Mouse (Mus musculus) hindbrain, embryonic 11.5 days (tissue): ENCODE measurements around the gene Ccdc84. TPM values are rescaled to one million over a fixed set of nuclear protein-coding genes. Genes with fewer than 3 reads are reported as not detected.
"Not testable (repeated sequence)": the region's sequence is repeated elsewhere in the genome, so short reads cannot be mapped to it uniquely, and the experiment has no call there.

Experiments
- ATAC-seq: fragments of 200-750 bp; cut with Nextera tagmentation; 2 replicates; pipeline ENCODE4 v1.8.0; 2017; ENCODE audit warnings: mild to moderate bottlenecking, moderate TSS enrichment, moderate library complexity; ENCODE audit not compliant: low FRiP score
- DNase-seq: peaks from one replicate; pipeline ENCODE4 v3.0.0-alpha.2; 2015; ENCODE audit warnings: low spot score
- H3K27ac ChIP-seq: fragments of 300-500 bp; sonication (generic); 2 replicates; pipeline ENCODE4 v1.5.1; 2014; ENCODE audit warnings: mild to moderate bottlenecking, low read depth, low read length
- H3K27me3 ChIP-seq: fragments of 300-500 bp; sonication (generic); 2 replicates; pipeline ENCODE4 v1.6.1; 2014; ENCODE audit warnings: mild to moderate bottlenecking, low read length, moderate library complexity, mixed read lengths; ENCODE audit not compliant: control insufficient read depth, insufficient read depth
- H3K36me3 ChIP-seq: fragments of 300-500 bp; sonication (generic); 2 replicates; pipeline ENCODE4 v1.6.1; 2014; ENCODE audit warnings: mild to moderate bottlenecking, low read length, moderate library complexity, mixed read lengths; ENCODE audit not compliant: control insufficient read depth, insufficient read depth
- H3K4me1 ChIP-seq: fragments of 300-500 bp; sonication (generic); replicated peaks from 2 replicates; pipeline ENCODE4 v1.6.1; 2014; ENCODE audit warnings: low read length, mixed read lengths; ENCODE audit not compliant: control insufficient read depth, insufficient read depth
- H3K4me2 ChIP-seq: fragments of 300-500 bp; sonication (generic); replicated peaks from 2 replicates; pipeline ENCODE4 v1.6.1; 2014; ENCODE audit warnings: mild to moderate bottlenecking, low read depth, low read length
- H3K4me3 ChIP-seq: fragments of 300-500 bp; sonication (generic); 2 replicates; pipeline ENCODE4 v1.5.1; 2014; ENCODE audit warnings: low read depth, low read length
- H3K9ac ChIP-seq: fragments of 300-500 bp; sonication (generic); 2 replicates; pipeline ENCODE4 v1.6.1; 2014; ENCODE audit warnings: low read depth, low read length
- H3K9me3 ChIP-seq: fragments of 300-500 bp; sonication (generic); 2 replicates; pipeline ENCODE4 v1.6.1; 2016; ENCODE audit warnings: low read length; ENCODE audit not compliant: control insufficient read depth
- WGBS: fragments of 180-500 bp; shearing (Covaris S2); extraction: QIAGEN DNeasy Blood & Tissue Kit; methylation state at CpG from one replicate; pipeline ENCODE4 v1.1.7; 2014; 5-methylcytosine and 5-hydroxymethylcytosine counted together
- polyA plus RNA-seq: library from polyadenylated mRNA; unstranded; fragments of >200 nt; fragmentation: Nextera tagmentation; extraction: Ambion mirVana; gene quantifications from 2 replicates; pipeline ENCODE4 v1.2.1, GENCODE M21; 2014

The Ccdc84 gene
- 21.7 and 22.0 TPM in 2 replicates for polyA plus RNA-seq

DNA sequence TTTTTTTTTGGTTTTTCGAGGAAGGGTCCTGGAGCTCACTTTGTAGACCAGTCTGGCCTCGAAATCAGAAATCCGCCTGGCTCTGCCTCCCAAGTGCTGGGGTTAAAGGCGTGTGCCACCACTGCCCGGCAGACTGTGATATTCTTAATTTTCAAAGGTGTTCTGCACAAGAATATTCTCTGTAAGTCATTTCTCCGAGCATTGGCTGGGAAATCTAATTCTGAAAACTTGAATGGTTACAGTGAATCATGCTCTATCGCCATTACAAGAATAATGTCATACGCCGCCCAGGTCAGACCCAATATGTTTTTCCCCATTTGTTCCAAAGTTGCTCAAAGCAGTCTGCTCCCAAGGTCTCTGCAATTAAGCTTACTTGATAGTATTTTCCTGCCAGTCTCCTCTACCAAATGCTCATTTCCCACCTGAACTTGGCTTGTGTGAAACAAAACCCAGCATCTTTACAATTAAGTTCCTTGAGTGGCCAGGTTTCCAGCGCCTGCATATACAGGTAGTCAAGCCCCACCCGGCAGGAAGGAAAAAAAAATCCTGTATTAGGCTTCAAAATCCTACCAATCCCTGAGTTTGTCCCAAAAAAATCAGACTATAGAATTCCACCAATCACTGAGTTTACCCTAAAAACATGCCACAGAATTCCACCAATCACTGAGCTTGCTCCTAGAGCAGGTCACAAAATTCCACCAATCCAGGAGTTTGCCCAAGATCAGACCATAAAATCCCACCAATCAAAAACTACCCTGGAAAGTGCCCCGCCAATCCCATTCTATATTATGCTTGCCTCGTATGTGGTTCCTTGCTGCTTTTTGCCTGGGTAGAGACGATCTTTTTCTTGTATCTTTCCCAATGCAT is at the start of gene Ccdc84:
Gene Ccdc84, minus strand, starts transcription at position 51 of the 867 bp plus-strand sequence.
- peak within 1 kb of the TSS; percentile 70 for H3K9ac ChIP-seq
- DNase-seq (no peak), ATAC-seq (no peak)
- 0 out of 2 replicates have a peak within 1 kb of the TSS, but pooled peaks have one; percentile 60 for H3K27ac ChIP-seq
- H3K4me3 ChIP-seq = peak within 1 kb of the TSS; percentile 70
- no peaks in the 10 kb centered on the region for H3K36me3 ChIP-seq
- no peaks in the 10 kb centered on the region for H3K27me3 ChIP-seq
- H3K4me2 ChIP-seq = peak within 1 kb of the TSS; percentile 69
- no peaks in the 10 kb centered on the region for H3K4me1 ChIP-seq
- 84% methylated on average over 14 of the region's 14 CpGs for WGBS
- no peaks in the 10 kb centered on the region for H3K9me3 ChIP-seq

DNA sequence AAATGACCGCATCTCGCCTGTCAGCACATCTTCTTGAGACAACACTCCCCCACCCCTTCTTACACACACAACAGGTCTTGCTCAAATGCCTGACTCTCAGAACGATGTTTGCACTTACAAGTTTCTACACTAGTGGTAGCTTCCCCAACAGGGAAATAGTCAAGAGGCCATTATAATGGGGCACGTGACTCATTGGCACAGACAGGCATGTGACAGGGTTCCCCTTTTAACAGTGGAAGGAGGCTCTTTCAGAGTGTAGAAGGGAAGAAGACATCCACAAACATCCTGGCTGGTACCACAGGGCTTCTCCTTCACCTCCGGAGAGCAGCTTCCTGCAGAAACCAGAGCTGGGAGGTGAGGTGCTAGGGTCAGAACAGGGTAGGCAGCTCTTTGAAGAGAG is 43.6 kb upstream of the Ccdc84 start:
- Histone ChIP-seq H3K9ac (no peak overlapping the region), H3K36me3 (no peaks in the 10 kb centered on the region), H3K4me2 (no peak overlapping the region), H3K4me3 (no peak overlapping the region), H3K4me1 (peaks cover 6% of the 10 kb centered on the region), H3K27me3 (no peaks in the 10 kb centered on the region), H3K9me3 (no peaks in the 10 kb centered on the region), H3K27ac (no peak overlapping the region; the same call in 1 of the 2 replicates)
- ATAC-seq = no peak
- DNase-seq = no peak
- 86% methylated on average over 5 of the region's 5 CpGs for WGBS

DNA sequence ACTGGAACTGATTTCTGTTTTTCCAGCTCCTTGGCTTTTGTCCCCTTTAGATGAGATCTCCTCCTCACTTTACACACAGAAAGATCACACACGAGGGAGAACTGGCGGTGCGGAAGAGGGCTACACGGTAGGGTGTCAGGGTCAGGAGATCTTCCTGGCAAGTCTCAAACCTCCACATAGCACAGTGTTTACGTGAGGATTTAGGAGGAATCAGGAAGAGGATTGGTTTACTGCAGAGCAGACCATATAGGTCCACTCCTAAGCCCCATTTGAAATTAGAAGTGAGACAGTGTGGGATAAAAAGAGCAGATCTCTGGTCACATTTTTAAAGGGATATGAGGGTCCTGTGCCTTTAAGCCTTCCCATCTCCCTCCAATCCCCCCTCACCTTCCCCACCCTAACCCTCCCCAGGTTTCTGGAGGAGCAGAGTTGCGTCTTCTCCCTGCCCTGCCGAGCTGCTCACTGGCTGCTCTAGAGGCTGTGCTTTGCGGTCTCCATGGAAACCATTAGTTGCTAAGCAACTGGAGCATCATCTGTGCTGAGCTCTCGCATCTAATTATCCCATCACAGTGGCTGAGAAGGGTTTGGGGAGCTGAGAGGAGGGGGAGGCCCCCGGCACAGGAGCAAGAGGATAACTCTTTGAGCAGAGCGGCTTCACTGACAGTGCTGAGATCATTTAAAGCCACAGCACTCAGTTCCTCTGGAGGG is 38.8 kb upstream of the Ccdc84 start:
- H3K27me3 ChIP-seq = no peaks in the 10 kb centered on the region
- no peaks in the 10 kb centered on the region for H3K36me3 ChIP-seq
- no peaks in the 10 kb centered on the region for H3K9me3 ChIP-seq
- ATAC-seq (peak; percentile 95), DNase-seq (peak; percentile 95)
- 0 out of 2 replicates have a peak overlapping the region, but pooled peaks have one; percentile 2 for H3K4me2 ChIP-seq
- no peak overlapping the region for H3K9ac ChIP-seq
- peaks cover 8% of the 10 kb centered on the region for H3K4me1 ChIP-seq
- peak overlapping the region; percentile 77 for H3K27ac ChIP-seq
- WGBS = 4% methylated on average over 11 of the region's 11 CpGs
- H3K4me3 ChIP-seq = no peak overlapping the region

DNA sequence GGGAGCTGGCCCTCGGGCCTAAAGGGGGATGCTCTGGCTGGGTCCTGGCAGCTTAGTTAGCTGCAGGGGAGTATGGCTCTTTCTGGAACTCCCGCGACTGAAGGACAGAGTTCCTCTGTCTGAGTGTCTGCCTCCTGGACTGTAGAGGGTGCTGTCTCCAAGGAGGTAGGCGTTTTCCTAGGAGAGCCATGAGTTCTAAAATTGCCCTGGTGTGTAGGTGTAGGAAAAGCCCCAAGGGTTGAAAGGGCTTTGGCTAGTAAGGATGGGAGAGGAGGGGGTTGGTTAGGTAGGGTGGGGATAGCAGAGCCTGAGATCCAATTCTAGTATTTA is 36.5 kb upstream of the Ccdc84 start, which contains the start of gene Upk2:
Gene Upk2, minus strand, starts transcription at position 86 of the 330 bp plus-strand sequence.
- H3K27me3 ChIP-seq = no peaks in the 10 kb centered on the region
- no peaks in the 10 kb centered on the region for H3K9me3 ChIP-seq
- no peak within 1 kb of the TSS for H3K9ac ChIP-seq
- peaks cover 8% of the 10 kb centered on the region for H3K4me1 ChIP-seq
- H3K36me3 ChIP-seq = no peaks in the 10 kb centered on the region
- H3K4me3 ChIP-seq = no peak within 1 kb of the TSS
- DNase-seq (no peak), ATAC-seq (no peak)
- no peak within 1 kb of the TSS for H3K27ac ChIP-seq
- H3K4me2 ChIP-seq = no peak within 1 kb of the TSS
- WGBS = 25% methylated on average over 4 of the region's 4 CpGs

DNA sequence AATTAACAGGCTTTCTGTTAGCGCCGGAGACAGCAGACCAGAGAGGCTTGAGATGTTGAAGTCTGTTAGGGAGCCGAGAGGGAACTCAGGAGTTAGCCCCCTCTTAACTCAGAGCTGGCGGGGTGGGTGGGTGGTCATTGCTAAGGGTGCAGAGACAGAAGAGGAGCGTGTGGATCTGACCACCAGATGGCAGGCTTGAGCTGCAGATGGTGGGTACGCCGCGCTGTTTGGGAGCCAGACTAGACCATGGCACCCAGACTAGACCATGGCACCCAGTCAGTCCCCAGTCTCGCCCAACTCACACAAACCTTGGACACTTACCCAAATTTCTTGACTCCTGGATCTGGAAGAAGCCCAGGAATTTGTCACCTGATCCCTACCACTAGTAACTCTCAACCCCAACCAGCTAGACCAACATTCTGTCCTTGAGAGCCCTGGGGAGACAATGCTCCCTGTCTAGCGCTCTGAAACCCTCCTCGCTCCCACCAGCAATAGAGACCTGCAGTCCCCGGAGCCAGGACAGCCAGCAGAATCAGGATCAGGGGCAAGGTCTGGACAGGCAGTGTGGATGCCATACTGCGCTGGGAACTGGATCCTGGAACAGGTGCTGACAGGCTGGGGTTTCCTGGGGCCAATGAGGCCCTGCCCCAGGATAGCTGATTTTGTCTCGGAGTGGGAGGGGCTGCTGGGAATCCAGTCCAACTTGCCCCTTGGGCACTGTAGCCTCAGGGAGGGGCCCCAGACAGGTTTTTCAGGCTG is 35.9 kb upstream of the Ccdc84 start:
- peak; percentile 94 for DNase-seq
- Histone ChIP-seq H3K9me3 (no peaks in the 10 kb centered on the region), H3K4me3 (no peak overlapping the region), H3K4me1 (peaks cover 8% of the 10 kb centered on the region), H3K4me2 (no peak overlapping the region), H3K36me3 (no peaks in the 10 kb centered on the region), H3K9ac (no peak overlapping the region), H3K27me3 (no peaks in the 10 kb centered on the region), H3K27ac (no peak overlapping the region)
- ATAC-seq = peak; percentile 77; the same call in 1 of the 2 replicates
- 10% methylated on average over 14 of the region's 14 CpGs for WGBS

DNA sequence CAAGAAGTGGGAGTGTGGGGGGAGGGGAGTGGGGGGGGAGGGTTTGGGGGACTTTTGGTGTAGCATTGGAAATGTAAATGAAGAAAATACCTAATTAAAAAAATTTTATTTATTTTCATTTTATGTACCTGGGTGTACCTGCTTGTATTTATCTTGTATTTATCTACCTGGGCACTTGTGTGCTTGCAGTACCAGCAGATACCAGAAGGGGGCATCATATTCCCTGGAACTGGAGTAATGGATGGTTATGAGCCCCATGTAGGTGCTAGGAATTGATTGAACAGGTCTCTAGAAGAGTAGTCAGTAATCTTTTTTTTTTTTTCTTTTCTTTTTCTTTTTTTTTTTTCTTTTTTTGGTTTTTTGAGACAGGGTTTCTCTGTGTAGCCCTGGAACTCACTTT is 32.0 kb upstream of the Ccdc84 start:
- Histone ChIP-seq H3K9me3 (no peaks in the 10 kb centered on the region), H3K4me1 (no peaks in the 10 kb centered on the region; the same call in 1 of the 2 replicates), H3K4me3 (no peak overlapping the region), H3K36me3 (no peaks in the 10 kb centered on the region), H3K4me2 (no peak overlapping the region), H3K9ac (no peak overlapping the region), H3K27ac (no peak overlapping the region), H3K27me3 (no peaks in the 10 kb centered on the region)
- DNase-seq = no peak
- ATAC-seq = no peak

DNA sequence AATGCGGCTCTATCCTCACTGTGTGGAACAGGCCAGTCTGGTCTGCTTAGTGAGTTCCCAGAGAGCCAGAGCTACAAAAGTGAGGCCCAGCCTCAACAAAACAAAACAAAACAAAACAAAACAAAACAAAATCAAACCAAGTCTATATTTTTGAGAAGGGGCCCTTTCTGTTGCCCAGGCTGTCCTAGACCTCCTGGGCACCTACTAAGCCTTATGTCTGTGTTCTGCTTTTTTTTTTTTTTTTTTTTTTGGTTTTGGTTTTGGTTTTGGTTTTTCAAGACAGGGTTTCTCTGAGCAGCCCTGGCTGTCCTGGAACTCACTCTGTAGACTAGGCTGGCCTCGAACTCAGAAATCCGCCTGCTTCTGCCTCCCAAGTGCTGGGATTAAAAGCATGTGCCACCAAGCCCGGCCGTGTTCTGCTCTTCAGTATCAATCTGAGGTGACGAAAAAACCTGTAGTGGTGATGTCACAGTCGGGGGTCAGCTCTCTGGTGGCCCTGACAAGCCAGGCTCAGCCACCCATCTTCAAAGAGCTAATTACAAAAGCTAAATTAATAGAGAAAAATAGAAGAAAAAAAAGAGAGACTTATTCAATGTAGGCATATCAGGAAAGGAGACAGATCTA is 26.1 kb upstream of the Ccdc84 start:
- WGBS = 82% methylated on average over 7 of the region's 7 CpGs
- not testable (repeated sequence) for H3K36me3 ChIP-seq, H3K9me3 ChIP-seq, H3K4me3 ChIP-seq, H3K27ac ChIP-seq, H3K9ac ChIP-seq, ATAC-seq, H3K4me1 ChIP-seq, H3K4me2 ChIP-seq, DNase-seq, H3K27me3 ChIP-seq

DNA sequence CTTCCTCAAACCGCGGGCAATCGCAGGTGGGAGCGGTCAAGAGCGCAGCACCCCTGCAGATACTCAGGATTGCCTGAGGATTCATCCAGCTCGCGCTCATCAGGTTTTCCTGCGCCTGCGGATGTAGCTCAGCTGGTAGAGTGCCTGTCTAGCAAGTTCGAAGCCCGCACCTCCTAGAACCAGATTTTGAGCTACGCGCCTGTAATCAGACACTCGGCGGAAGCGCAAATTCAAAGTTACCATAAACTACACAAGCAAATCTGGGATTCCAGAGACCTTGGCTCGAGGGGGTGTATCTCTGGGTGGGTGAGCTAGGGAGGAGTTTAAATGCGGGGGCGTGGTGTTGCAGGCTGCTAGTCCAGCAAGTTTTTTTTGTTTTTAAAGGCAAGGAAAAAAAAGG is 22.6 kb upstream of the Ccdc84 start, which contains the start of gene Foxr1:
Gene Foxr1, minus strand, starts transcription at position 176 of the 400 bp plus-strand sequence.
- Histone ChIP-seq H3K4me3 (no peak within 1 kb of the TSS), H3K9ac (no peak within 1 kb of the TSS), H3K9me3 (no peaks in the 10 kb centered on the region), H3K27me3 (no peaks in the 10 kb centered on the region), H3K4me2 (no peak within 1 kb of the TSS), H3K4me1 (no peaks in the 10 kb centered on the region), H3K36me3 (no peaks in the 10 kb centered on the region), H3K27ac (no peak within 1 kb of the TSS)
- DNase-seq (no peak), ATAC-seq (no peak)
- 72% methylated on average over 19 of the region's 19 CpGs for WGBS
